Mouse (Mus musculus) spleen, adult 2 months (tissue): Measurements from ENCODE around the gene Hid1.

Experiments
- CTCF ChIP-seq: fragments of 200-500 bp; IDR thresholded peaks from 2 replicates; pipeline ENCODE4 v1.5.1; 2011; ENCODE audit warnings: mild to moderate bottlenecking, inconsistent platforms; ENCODE audit not compliant: insufficient read depth, insufficient read length, insufficient replicate concordance; ENCODE audit errors: extremely low read depth
- POLR2A ChIP-seq: fragments of 200-500 bp; IDR thresholded peaks from 2 replicates; pipeline ENCODE4 v1.6.1; 2011; ENCODE audit warnings: low read depth, low read length, inconsistent platforms

DNA sequence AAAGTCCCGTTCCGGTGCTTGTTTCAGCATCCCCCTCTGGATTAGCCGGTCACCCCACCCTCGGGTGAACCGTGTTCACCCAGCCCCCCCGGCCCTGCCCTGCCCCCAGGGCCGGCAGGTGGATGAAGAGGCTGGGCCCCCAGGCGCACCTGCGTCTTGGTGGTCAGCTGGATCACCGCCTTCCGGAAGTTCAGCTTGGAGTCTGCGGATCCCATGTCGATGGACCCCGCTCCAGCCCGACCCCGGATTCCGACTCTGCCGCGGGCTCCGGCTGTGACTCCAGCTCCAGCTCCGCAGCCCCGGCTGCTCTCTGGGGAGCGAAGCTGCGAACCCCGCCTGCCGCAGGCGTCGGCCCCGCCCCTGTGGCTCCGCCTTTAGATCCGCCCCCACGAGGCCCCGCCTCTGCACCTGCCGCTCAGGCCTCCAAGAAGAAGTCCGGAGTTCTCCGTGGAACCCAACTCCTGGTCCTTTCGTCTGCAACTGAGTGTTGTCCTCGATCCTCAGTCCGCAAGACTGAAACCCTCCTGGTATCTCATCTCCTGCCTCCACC lies at the start of gene Hid1:
- no peak for TF ChIP-seq CTCF
- no peak for TF ChIP-seq POLR2A
